Mouse (Mus musculus): ENCODE data around the gene Gfer.
"Not testable (repeated sequence)": the region's sequence is repeated elsewhere in the genome, so short reads cannot be mapped to it uniquely, and the experiment has no call there.

GRCm38 (mm10) chr17:24669214-24669544 lies 26.8 kb downstream of the Gfer start:
- not testable (repeated sequence) for TF ChIP-seq POLR2A (IDR thresholded peaks at IDR 0.05; ENCODE audit: insufficient read depth, low read depth, low read length); CTCF (IDR thresholded peaks at IDR 0.05)
